Mouse (Mus musculus): ENCODE measurements at regions not wholly inside any gene's neighbourhood (a gene's known extent, or its start where the extent isn't known, plus 50 kb on each side); places are given as distances from the start of the nearest gene placed in this dataset.

GRCm38 (mm10) chr8:115478406-115479060, 229.1 kb downstream of the Maf start:
- no peak for DNase-seq (ENCODE audit: low read depth)

DNA sequence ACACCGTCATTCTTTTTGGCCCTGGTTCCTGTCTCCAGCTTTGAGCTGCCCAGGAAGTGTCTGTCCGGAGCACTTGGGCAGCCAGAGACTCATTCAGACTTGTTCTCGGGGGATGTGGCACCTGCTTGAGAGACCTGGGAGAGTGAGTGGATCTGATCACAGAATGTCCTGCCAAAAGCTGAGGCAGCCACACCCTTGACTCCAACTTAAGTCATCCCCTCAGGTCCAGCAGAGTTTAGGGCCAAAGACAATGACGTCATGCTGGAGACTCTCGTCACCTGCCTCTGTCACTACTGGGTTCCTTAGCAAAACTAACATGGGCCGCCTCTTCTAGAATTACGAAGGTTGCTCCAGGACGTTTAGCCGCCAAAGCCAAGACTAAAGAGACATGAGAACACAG, 231.5 kb downstream of the Maf start:
- DNase-seq (ENCODE audit: low read depth) = no peak

- no peak for DNase-seq (ENCODE audit: low read depth)
Observed at GRCm38 (mm10) chr8:115475156-115475555, 232.4 kb downstream of the Maf start.

DNA sequence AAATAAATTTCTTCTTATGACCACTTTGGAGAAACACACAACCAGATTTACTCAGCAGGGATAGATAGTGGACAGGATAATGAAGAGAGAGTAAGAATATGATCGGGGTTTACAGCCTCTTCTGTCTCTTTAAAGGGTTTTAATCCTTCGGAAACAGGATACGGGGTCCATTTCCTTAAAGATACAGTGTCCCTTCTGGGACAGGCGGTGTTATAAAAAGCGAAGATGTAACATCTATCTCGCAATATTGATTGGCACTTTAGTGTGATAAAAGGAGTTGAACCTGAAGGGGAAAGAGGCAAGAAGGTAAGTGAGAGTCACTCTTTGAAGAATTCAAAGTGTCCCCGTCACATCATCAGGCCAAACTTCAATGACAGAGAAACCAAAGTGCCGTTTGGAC, 233.6 kb downstream of the Maf start:
- DNase-seq (ENCODE audit: low read depth) = no peak

- no peak for DNase-seq (ENCODE audit: low read depth)
Observed at GRCm38 (mm10) chr8:115466553-115466952, 241.0 kb downstream of the Maf start.

DNA sequence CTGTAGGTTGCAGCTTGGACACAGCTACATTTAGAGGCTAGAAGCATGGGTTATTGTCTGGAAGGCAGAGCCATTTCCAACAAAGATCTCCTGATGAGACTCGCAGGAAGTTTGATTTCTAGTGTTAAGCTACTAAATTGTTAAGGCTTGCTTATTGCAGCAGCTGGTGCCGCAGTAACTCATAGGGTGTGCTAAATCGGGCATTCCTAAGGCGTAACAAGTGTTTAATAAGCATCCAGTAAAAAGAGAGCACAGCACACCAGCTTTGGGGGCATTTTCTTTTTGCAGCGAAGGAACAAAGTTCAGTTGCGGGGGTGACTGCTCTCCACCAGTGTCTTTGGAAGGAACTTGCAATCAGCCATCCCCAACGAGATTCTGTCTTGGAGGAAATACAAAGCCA, 241.5 kb downstream of the Maf start:
- DNase-seq (ENCODE audit: low read depth) = no peak

DNA sequence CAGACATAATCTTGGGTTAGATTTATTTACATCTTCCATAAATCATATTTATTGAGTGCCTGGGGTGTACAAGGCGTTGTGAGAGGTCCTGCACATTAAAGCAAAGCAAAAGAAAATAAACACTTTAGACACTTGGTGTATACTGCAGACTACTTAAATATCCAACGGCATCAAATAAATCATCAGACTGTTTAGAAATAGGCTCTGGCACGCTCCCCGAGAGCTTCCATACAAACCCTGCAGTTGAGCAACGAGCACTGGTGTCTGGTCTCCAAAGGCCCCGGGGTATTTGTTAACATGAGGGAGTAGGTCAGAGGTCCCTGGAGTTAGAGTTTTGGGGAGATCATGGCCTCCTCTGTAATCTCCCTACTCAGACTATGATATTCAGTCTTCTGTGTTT, 244.9 kb downstream of the Maf start:
- DNase-seq (ENCODE audit: low read depth) = no peak

- DNase-seq (ENCODE audit: low read depth) = no peak
Observed at GRCm38 (mm10) chr8:115458119-115458518, 249.5 kb downstream of the Maf start.

DNA sequence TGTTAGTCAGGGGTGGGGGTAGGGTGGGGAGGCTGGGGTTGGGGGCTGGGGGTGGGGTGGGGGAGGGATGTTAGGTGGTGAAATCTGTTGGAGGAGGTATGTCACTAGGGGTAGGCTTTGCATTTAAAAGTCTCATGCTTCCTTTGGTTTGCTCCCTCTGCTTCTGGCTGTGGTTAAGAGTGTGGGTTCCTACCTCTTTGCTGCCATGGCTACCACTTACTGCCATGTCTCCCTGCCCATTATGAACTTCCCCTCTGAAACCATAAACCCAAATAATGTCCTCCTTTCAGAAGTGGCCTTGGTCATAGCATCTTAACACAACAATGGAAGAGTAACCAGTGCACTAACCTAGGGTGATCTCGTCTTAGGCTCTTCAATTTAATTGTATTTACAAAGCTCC, 256.8 kb downstream of the Maf start:
- peak; percentile 1 for DNase-seq (ENCODE audit: low read depth)

- no peak for DNase-seq (ENCODE audit: low read depth)
Observed at GRCm38 (mm10) chr8:115448367-115448766, 259.2 kb downstream of the Maf start.

GRCm38 (mm10) chr8:115444519-115444918, 263.1 kb downstream of the Maf start:
- DNase-seq (ENCODE audit: low read depth) = peak; percentile 29

GRCm38 (mm10) chr8:115441943-115442550, 265.5 kb downstream of the Maf start:
- DNase-seq (ENCODE audit: low read depth) = no peak

DNA sequence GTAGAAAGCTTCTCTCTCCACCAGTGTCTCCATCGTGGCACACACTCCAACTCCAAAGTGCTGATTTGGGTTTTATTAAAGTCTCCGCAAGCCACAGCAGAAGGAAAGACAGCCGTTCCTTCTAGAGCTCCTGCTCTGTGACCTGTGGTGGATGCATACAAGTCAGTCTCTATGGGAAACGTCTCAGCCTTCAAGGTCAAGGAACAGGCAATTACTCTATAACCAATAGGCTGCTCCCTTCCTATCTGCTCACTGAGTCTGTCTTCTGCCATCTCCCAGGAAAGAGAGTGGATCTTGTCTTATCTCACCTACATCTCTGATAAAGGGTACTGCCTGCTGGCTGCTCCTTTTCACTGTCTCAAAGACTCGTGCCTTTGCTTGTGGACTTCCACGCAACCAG, 266.3 kb downstream of the Maf start:
- no peak for DNase-seq (ENCODE audit: low read depth)

- DNase-seq (ENCODE audit: low read depth) = no peak
Observed at GRCm38 (mm10) chr8:115440151-115440550, 267.4 kb downstream of the Maf start.

DNA sequence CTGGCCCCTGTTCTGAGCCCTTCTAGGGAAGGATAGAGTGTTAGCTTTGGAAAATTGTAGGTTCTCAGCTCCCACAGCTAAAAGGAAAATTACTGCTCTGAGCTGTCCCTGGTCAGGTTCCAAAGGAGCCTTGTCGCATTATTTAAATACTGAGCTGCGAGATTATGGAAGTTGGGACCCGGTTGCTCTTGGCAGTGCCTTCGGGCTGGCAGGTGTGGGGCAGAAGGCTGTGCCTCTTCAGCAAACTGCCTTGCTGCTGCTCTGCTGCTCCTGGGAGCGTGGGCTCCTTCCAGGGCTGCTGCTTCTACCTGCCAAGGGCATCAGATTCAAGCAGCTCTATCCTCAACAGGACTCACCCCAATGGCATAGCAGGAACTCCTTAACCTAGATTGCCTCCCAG, 268.1 kb downstream of the Maf start:
- no peak for DNase-seq (ENCODE audit: low read depth)

DNA sequence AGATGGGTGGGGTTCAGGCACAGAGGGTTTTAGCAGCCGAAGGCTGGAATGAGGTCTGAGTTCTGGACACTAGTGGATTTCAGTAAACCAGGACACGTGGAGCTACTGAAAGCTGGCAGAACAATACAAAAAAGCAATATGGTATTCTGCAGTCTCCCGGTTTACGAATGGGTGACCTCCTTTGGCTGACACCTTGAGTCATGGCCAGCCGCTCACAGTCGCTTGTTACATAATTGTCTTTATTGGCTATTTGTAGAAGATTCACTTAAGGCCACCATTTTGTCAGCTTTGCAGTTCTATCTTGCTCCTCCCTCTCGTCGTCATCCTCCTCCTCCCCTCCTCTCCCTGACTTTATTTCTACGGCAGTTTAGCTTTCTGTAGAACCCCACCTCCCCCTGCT, 269.6 kb downstream of the Maf start:
- no peak for DNase-seq (ENCODE audit: low read depth)

DNA sequence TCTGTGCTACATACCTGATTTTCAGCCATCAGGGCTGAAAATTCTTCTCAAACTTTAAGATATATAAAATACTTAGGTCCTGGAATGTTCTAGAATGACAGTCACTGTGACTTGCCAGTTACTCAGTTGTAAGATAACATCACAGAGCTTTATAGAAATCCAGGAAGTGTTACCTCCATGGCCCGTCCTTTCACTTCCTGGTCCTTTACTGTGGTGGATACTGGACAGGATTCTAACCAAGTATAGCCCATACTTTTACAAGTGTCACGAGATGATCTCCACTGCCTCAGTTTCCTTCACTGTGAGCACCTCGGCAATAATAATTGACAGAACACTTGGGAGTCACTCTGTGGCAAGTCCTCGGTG, 271.3 kb downstream of the Maf start:
- no peak for DNase-seq (ENCODE audit: low read depth)

DNA sequence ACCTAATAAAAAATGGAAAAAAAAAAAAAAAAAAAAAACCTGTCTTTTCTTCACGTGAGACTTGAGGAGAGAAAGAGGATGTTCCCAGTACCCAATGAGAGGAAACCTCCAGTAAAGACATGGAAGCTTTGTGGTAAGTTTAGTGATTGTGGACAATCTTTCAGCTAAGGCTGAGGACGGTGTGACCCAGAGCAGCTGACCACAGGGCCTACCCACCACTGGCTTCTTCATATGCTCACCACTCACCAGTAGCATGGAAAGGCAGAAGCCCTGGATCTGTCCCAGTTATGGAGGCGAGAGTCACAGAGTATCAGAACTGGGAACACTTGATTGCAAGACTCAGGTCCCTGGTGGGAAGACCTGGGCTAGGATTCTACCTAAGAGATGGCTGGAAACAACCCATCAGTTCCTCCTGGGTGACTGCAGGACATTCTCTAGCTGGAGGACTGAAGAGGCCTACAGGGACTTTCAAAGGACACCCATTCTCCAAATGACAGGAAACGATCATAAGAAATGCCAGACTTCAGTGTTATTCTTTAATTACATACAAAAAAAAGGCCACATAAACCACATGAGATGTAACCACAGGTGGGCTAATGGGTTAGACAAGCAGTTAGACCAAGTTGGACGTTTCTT, 271.8 kb downstream of the Maf start:
- no peak for DNase-seq (ENCODE audit: low read depth)

DNA sequence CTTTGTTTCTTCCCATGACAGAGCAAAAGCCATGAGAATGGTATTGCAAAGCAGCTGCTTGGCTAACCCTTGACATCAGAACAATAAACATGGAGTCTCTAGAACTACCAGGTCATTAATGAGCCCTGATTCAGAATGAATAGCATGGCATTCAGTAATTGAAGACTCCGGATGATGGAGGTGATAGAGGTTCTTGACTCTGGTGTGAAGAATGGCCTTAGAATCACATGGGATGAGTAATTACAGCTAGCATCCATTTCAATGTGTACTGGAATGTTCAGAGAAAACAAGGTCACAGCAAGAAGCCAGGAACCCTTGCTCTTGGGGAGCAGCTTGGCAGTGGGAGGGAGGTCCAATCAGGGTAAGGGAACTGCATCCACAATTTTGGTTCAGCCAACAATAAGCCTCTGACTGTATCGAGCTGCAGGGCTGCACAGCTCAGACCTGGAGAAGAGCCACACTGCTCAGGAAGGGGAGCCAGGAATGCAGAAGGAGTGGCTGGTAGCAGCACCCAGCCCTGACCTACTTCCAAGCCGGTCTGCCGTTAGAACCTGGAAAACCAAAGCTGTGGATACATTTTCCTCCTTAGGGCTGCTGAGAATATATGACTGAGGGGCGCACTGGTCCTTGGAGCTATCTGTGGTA, 275.1 kb downstream of the Maf start:
- DNase-seq (ENCODE audit: low read depth) = no peak

DNA sequence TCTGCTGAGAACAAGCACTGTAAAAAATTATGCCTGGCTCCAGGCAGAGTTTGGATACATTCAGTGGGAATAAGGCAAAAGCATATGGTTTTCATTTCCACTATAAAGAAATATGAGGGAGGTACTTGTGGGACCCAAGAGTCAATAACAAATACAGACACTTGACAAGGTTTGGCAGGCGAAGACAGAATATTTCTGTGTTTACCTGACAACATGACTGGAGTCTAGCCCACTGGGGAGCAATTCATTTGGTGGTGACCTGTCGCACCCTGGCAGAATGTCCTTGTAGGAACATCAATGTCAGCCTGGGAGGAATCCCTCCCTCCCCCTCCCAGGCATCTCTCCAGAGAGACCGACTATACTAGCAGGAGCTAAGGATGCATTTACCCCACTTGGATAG, 276.8 kb downstream of the Maf start:
- no peak for DNase-seq (ENCODE audit: low read depth)

- no peak for DNase-seq (ENCODE audit: low read depth)
Observed at GRCm38 (mm10) chr8:115429291-115429883, 278.2 kb downstream of the Maf start.

DNA sequence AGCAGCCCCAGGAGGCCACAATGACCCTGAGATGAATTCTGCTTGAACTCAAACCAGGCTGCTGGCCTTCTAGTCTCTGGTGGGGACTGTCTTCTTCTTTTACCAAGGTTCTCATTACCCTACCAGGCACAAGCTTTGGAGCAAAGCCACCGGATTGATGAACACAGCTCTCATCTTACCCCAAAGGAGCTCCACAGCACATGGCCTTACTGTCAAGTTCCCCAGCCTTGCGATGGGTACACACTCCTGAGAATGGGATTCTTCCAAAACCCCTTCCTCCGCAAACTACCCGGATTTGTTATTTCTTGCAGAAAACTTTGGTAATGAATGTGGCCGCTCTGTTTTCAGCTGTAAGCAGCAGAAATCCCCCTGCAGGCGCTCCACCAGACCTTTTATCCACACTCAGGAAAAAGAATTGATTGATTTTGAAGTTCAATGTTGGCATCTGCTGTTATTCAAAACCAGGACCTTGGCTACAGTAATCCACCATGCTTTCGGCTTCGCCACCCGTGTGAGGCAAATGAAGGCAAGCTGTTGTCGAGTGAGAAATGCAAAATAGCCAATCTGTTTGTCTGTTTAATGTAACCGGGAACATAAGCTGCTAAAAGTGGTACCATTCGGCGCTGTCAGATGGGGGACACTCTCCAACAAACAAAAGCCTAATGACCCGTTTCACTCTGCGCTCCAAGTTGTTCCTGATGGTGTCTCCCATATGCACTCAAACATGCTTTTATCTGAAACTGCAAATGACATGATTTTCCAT, 278.9 kb downstream of the Maf start:
- DNase-seq (ENCODE audit: low read depth) = no peak
